10 mouse cellular contexts compared by ENCODE assay signal in genomic region chr1:166280566-166280965, GRCm38 (mm10). TPM values are rescaled to one million over a fixed set of nuclear protein-coding genes. Genes with fewer than 3 reads are reported as not detected.
DNase-seq lines count a peak whose midpoint lies in the region; ATAC-seq lines count a peak whose summit lies in the region.
"Had no signal": no experiment of that assay in that cellular context is flagged by ENCODE, and none has a peak within 500 bp of the region (broad histone marks: within the 10 kb centered on the region; RNA-seq: fewer than 3 reads in every experiment).

No protein-coding gene starts in this region.

- intact Hi-C loops in gastrocnemius, postnatal 14 days (cut with DNase I; ENCODE audit: low total_unique reads), result no loop called here

- H3K9ac ChIP-seq in forebrain, embryonic 14.5 days (ENCODE audit: low read length), result no peak overlapping the region
- H3K9ac ChIP-seq in neural tube, embryonic 12.5 days, result no peak overlapping the region

- peak overlapping the region; percentile 93 for H3K27ac ChIP-seq in forebrain, embryonic 14.5 days (ENCODE audit: low read depth, low read length)
- no peak overlapping the region for H3K27ac ChIP-seq in neural tube, embryonic 12.5 days

- H3K36me3 ChIP-seq in forebrain, embryonic 14.5 days (ENCODE audit: control insufficient read depth, insufficient read depth, low read length), result no peaks in the 10 kb centered on the region
- H3K36me3 ChIP-seq in neural tube, embryonic 12.5 days, result no peaks in the 10 kb centered on the region

- no peaks in the 10 kb centered on the region for H3K9me3 ChIP-seq in forebrain, embryonic 14.5 days (replicated peaks; ENCODE audit: control insufficient read depth, low read length)
- no peaks in the 10 kb centered on the region for H3K9me3 ChIP-seq in neural tube, embryonic 12.5 days

- peak overlapping the region; percentile 29 for H3K4me2 ChIP-seq in forebrain, embryonic 14.5 days (ENCODE audit: low read length)
- H3K4me2 ChIP-seq in neural tube, embryonic 12.5 days (replicated peaks), result peak overlapping the region; percentile 17; the same call in 1 of the 2 replicates

- H3K4me1 ChIP-seq in forebrain, embryonic 14.5 days (ENCODE audit: control insufficient read depth, insufficient read depth, low read length), result peaks cover 76% of the 10 kb centered on the region
- peaks cover 66% of the 10 kb centered on the region for H3K4me1 ChIP-seq in neural tube, embryonic 12.5 days

- no peak overlapping the region for H3K4me3 ChIP-seq in forebrain, embryonic 14.5 days (ENCODE audit: low read depth, low read length)
- H3K4me3 ChIP-seq in neural tube, embryonic 12.5 days, result no peak overlapping the region

- ATAC-seq in forebrain, embryonic 14.5 days, result peak; percentile 86
- ATAC-seq in neural tube, embryonic 12.5 days (ENCODE audit: low FRiP score, low read depth), result peak; percentile 62

- H3K27me3 ChIP-seq in forebrain, embryonic 14.5 days (replicated peaks; ENCODE audit: control insufficient read depth, insufficient read depth, low read length), result no peaks in the 10 kb centered on the region
- H3K27me3 ChIP-seq in neural tube, embryonic 12.5 days (replicated peaks), result no peaks in the 10 kb centered on the region

- peak; percentile 10 for DNase-seq in gastrocnemius, postnatal 14 days
- no peak for DNase-seq in gastrocnemius, adult 8-10 months (ENCODE audit: low spot score in 2 of 2)
- peak; percentile 46 for DNase-seq in cerebellum, adult 11-12 months
- DNase-seq in forebrain, embryonic 14.5 days (ENCODE audit: low spot score), result peak; percentile 97
- DNase-seq in layer of hippocampus, postnatal 36 days, result peak; percentile 76
- no peak for DNase-seq in urinary bladder, postnatal 10 days (ENCODE audit: low spot score)
- no peak for DNase-seq in thymus, postnatal 14 days

- 0% methylated on average over 1 of the region's 1 CpGs for WGBS in forebrain, embryonic 14.5 days
- 12% methylated on average over 1 of the region's 1 CpGs for WGBS in neural tube, embryonic 12.5 days

RNA-seq across cellular contexts. Expression of gene Ildr2, which starts 26.6 kb away (rescaled TPM):
- total RNA-seq in gastrocnemius, postnatal 14 days (2021), result 1 to 10 TPM; 2.1 to 2.5 TPM
- total RNA-seq in gastrocnemius, adult 8-10 months (2022), result 1 to 10 TPM; 1.3 to 2.0 (median 1.5) TPM
- polyA plus RNA-seq in forebrain, embryonic 14.5 days (2014; fragmentation: Nextera tagmentation; extraction: Ambion mirVana), result 2.6 TPM in 2 replicates
- total RNA-seq in layer of hippocampus, postnatal 36 days (2021), result 10 to 100 TPM; 66.1 to 69.9 TPM
- 5.1 and 5.3 TPM in 2 replicates for polyA plus RNA-seq in neural tube, embryonic 12.5 days (2016; fragmentation: Nextera tagmentation; extraction: Ambion mirVana)
- total RNA-seq: common myeloid progenitor, adult 5-6 weeks had no signal

RNA-seq across cellular contexts. Expression of gene Mael, which starts 42.0 kb away (rescaled TPM):
- not detected for total RNA-seq in gastrocnemius, postnatal 14 days (2021)
- total RNA-seq in gastrocnemius, adult 8-10 months (2022), result not detected
- polyA plus RNA-seq in forebrain, embryonic 14.5 days (2014; fragmentation: Nextera tagmentation; extraction: Ambion mirVana), result not detected in 2 replicates
- not detected for total RNA-seq in layer of hippocampus, postnatal 36 days (2021)
- polyA plus RNA-seq in neural tube, embryonic 12.5 days (2016; fragmentation: Nextera tagmentation; extraction: Ambion mirVana), result not detected in 2 replicates
- total RNA-seq: common myeloid progenitor, adult 5-6 weeks; left cerebral cortex, adult 8-10 months had no signal

Comparison
In these comparisons a context has a peak if more than half of its experiments do, and no peak if none do; other contexts are left out.
1. DNase-seq: peak in gastrocnemius, postnatal 14 days (single experiment), cerebellum, adult 11-12 months (single experiment), forebrain, embryonic 14.5 days (single experiment) and layer of hippocampus, postnatal 36 days (2 of 2); none in gastrocnemius, adult 8-10 months (0 of 2), urinary bladder, postnatal 10 days (single experiment) and thymus, postnatal 14 days (single experiment).
2. RNA of gene Ildr2, which starts 26.6 kb away (total RNA-seq): 66.1 to 69.9 TPM in layer of hippocampus, postnatal 36 days; 2.1 to 2.5 TPM in gastrocnemius, postnatal 14 days and 1.3 to 2.0 TPM in gastrocnemius, adult 8-10 months; every median in the first group is over 10 times any median in the second.